Mouse (Mus musculus): ENCODE measurements at regions not wholly inside any gene's neighbourhood (a gene's known extent, or its start where the extent isn't known, plus 50 kb on each side); places are given as distances from the start of the nearest gene placed in this dataset.

GRCm38 (mm10) chr2:166246401-166247189, 91.1 kb upstream of the Sulf2 start:
- DNase-seq (ENCODE audit: extremely low spot score in 1 of 2, low spot score in 1 of 2) = no peak

GRCm38 (mm10) chr2:166245219-166245618, 89.8 kb upstream of the Sulf2 start:
- DNase-seq (ENCODE audit: extremely low spot score in 1 of 2, low spot score in 1 of 2) = no peak

GRCm38 (mm10) chr2:166242786-166243521, 87.5 kb upstream of the Sulf2 start:
- DNase-seq (ENCODE audit: extremely low spot score in 1 of 2, low spot score in 1 of 2) = no peak

DNA sequence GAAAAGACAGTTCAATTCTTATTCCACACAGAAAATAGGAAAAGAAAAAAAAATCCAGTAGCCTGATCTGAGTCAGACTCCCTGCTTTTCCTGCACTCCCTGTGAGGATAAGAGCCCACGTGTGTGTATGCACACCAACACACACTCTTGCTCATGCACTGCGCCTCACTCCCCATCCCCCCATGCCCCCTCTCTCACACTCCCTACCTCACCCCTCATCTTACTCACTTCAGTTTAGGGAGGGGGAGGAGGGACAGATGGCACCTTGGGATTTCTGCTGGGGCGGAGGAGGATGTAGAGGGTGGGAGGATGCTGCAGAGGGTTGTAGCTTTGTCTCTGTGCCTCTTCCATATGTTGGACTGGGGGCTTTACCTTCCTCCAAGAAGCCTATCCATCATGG, 85.8 kb upstream of the Sulf2 start:
- DNase-seq (ENCODE audit: extremely low spot score in 1 of 2, low spot score in 1 of 2) = peak; percentile 53 to 77

DNA sequence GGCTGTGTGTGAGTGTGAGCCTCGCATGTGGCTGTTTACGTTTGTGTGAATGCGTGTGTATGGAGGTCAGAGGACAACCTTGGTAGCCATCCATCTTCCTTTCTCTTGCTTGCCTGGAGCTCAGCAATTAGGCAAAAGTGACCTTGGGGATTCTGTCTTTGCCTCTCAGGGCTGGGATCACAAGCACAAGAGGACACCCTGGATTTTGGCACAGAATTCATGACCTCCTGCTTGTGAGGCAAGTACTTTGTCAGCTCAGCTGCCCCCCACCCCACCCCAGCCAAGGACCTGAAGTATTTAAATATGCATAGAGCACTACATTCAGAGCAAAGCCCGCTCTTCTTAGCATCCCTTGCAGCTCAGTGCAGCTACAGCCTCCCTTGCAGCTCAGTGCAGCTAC, 84.6 kb upstream of the Sulf2 start:
- DNase-seq (ENCODE audit: extremely low spot score in 1 of 2, low spot score in 1 of 2) = no peak

GRCm38 (mm10) chr2:166237554-166238269, 82.2 kb upstream of the Sulf2 start:
- no peak for DNase-seq (ENCODE audit: extremely low spot score in 1 of 2, low spot score in 1 of 2)

- DNase-seq (ENCODE audit: extremely low spot score in 1 of 2, low spot score in 1 of 2) = peak in 1 of 2 experiments; percentile 64
Measured at GRCm38 (mm10) chr2:166236102-166236501, 80.6 kb upstream of the Sulf2 start.

- no peak for DNase-seq (ENCODE audit: extremely low spot score in 1 of 2, low spot score in 1 of 2)
Measured at GRCm38 (mm10) chr2:166234579-166235212, 79.2 kb upstream of the Sulf2 start.

DNA sequence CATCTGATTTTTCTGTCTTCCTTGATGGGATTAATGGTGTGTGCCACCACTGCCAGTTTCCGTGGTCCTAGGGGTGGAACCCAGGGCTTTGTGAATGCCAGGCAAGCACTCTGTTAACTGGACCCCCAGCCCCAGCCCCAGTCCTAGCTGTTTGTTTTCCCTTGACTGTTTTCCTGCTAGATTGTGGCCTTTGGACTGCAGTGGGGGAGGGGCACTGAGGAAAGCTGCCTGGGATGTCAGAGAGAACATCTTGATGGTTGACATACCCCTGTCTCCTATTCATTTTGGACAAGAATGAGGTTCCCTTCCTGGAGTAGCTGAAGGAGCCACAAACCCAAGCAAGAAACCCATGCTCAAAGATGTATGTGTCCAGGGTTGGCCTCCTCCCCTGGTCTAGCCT, 77.8 kb upstream of the Sulf2 start:
- no peak for DNase-seq (ENCODE audit: extremely low spot score in 1 of 2, low spot score in 1 of 2)

DNA sequence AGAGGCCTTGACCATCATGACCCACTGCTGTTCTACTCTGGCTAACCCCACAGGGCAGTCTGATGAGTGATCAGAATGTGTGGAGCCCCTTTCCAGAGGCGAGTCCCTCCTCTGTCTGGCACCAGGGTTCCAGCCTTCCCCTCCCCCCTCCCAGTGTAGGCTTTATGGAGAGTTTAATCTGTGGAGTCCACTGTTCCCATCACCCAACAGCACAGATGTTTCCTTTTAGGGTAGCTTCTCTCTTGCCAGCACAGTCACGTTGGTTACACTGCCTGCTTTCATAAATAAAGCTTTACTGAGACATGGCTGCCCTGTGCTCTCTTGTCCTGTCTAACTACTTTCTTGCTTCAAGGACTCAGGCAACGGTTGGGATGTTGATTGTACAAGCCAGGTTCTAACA, 76.9 kb upstream of the Sulf2 start:
- DNase-seq (ENCODE audit: extremely low spot score in 1 of 2, low spot score in 1 of 2) = no peak

DNA sequence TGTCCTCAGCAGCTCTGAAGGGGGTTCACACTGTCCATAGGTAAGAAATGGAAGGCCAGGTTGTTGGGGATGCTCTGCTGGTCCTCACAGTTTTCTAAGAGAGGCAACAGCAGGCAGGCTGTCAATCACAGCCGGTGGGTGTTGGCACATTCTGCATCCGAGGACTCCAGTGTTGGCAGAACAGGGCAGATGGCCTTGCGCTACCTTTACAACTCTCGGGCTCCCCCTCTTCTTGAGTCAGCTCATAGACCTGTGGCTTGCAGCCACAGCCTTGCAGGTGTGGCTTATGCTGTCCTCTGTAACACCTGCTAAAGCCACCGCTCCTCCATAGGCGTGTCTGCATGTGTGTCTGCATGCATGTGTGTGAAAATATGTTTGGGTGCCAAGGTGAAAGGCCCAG, 75.2 kb upstream of the Sulf2 start:
- DNase-seq (ENCODE audit: extremely low spot score in 1 of 2, low spot score in 1 of 2) = no peak

- no peak for DNase-seq (ENCODE audit: extremely low spot score in 1 of 2, low spot score in 1 of 2)
Measured at GRCm38 (mm10) chr2:166228356-166228755, 72.9 kb upstream of the Sulf2 start.

DNA sequence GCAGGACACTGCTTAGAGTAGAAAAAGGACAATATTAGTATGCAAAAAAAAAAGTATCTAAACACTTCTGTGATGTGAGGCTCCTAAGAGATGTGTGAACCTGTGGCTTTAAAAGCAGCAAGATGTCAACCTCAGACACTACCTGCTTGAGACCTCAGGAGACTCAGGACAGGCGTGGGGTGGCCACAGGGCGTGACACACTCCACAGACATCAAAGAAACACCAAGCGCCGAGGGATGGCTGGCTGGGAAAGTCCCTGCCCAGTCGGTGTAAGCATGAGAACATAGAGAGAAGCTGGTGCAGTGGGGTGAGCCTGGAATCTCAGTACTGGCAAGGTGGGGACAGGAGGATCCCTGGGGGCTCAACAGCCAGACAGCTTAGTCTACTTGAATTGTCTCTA, 72.0 kb upstream of the Sulf2 start:
- DNase-seq (ENCODE audit: extremely low spot score in 1 of 2, low spot score in 1 of 2) = no peak

- DNase-seq (ENCODE audit: extremely low spot score in 1 of 2, low spot score in 1 of 2) = no peak
Measured at GRCm38 (mm10) chr2:166226929-166227328, 71.5 kb upstream of the Sulf2 start.

GRCm38 (mm10) chr2:166226331-166226730, 70.9 kb upstream of the Sulf2 start:
- no peak for DNase-seq (ENCODE audit: extremely low spot score in 1 of 2, low spot score in 1 of 2)

DNA sequence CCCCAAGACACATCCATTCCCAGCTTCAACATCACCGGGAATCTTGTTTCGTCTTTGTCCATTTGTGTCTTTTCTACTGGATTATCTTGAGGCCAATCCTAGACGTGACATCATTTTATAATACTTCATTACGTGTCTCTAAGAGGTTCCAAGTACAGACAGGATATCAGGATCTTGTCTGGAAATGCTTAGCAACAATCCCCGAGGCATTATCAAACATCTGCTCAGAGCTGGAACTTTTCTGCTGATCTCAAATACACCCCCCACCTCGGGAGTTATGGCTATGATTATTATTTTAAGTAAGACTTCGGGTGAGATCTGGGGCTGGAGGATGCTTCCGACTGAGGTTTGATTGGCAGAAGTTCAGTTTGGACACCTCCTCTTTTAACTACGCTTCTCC, 69.9 kb upstream of the Sulf2 start:
- DNase-seq (ENCODE audit: extremely low spot score in 1 of 2, low spot score in 1 of 2) = no peak

DNA sequence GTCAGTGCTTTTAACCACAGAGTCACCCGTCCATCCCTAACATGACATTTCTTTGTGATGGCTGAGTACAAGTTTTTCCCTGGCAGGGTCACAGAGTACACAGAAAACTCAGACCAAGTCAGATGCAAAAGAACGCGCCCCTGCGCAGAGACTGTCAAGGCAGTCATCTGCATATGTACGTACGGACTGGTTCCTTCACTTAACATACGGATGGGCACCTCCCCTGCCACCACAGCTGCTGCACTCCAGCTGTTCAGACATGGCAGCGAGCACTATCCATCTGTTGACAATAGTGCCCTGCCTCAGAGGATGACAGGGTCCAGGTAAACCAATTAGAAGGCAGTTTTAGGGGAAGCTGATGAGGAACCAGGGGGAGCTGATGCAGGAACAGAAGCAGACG, 63.3 kb upstream of the Sulf2 start:
- DNase-seq (ENCODE audit: extremely low spot score in 1 of 2, low spot score in 1 of 2) = no peak

- DNase-seq (ENCODE audit: extremely low spot score in 1 of 2, low spot score in 1 of 2) = no peak
Measured at GRCm38 (mm10) chr2:166216512-166216865, 61.0 kb upstream of the Sulf2 start.

DNA sequence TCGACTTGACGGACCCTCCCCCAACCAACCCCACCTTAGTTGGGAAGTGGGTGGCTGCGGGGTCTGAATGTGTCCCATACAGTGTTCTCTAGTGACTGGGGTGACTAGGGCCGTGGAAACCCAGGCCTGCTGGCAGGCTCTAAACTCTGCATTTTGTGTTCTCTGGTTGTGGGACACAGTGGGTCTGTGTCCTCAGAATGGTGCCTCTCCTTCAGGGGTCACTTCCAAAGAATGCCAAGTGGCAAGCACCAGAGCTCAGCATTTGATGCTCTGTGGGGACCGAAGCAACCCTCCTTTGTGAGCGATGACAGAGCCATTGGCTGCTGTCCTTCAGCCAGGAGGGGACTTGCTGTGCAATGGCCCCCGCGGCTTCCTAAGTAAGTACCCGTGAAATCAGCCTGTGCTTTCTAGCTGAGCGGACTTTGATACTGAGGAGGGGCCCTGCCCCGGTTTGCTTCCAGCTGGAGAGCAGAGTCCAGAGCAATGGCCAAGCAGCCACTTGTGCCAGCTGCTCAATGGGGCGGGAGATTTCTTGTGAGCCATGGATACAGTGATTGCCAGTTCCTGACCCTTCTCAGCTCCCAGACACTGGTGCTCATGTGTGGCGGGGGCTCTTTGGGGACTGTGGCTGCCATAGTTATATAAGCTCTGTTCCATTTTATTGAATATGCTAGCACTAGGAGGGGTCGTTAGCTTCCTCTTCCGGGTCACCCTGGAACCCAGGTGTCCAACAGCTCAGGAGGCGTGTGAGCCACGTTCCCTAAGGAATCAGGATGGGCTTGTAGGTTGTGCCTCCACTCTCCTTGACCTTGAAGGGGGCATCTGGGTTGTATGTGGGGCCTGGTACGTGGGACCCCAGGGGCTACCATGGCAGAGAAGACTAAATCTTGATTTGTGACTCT, 60.4 kb upstream of the Sulf2 start:
- peak in 1 of 2 experiments; percentile 11 for DNase-seq (ENCODE audit: extremely low spot score in 1 of 2, low spot score in 1 of 2)

DNA sequence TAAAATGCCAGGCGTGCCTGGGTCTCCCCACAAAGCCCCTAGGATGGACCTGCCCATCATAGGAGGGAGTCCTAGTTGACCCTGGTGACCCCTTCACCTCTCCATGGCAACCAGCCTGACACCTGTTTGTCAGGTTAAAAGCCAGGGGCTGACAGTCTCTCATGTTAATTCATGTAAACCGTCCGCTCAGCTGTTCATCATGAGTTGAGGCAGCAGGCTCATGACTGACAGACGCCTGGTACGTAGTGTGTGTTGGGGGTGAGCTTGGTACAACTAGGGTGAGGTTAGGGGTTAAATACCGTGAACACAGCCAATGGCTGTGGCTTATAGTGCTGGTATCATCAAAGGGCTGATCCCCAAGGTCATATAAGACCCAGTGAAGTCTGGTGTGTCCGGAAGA, 59.7 kb upstream of the Sulf2 start:
- no peak for DNase-seq (ENCODE audit: extremely low spot score in 1 of 2, low spot score in 1 of 2)
